Mouse (Mus musculus): Measurements from ENCODE around the gene Gbp5. TPM values are rescaled to one million over a fixed set of nuclear protein-coding genes. Genes with fewer than 3 reads are reported as not detected.
"Not testable (repeated sequence)": the region's sequence is repeated elsewhere in the genome, so short reads cannot be mapped to it uniquely, and the experiment has no call there.

Gbp5 gene
- polyA plus RNA-seq, 2 experiments, result 0.11 to 0.16 TPM

DNA sequence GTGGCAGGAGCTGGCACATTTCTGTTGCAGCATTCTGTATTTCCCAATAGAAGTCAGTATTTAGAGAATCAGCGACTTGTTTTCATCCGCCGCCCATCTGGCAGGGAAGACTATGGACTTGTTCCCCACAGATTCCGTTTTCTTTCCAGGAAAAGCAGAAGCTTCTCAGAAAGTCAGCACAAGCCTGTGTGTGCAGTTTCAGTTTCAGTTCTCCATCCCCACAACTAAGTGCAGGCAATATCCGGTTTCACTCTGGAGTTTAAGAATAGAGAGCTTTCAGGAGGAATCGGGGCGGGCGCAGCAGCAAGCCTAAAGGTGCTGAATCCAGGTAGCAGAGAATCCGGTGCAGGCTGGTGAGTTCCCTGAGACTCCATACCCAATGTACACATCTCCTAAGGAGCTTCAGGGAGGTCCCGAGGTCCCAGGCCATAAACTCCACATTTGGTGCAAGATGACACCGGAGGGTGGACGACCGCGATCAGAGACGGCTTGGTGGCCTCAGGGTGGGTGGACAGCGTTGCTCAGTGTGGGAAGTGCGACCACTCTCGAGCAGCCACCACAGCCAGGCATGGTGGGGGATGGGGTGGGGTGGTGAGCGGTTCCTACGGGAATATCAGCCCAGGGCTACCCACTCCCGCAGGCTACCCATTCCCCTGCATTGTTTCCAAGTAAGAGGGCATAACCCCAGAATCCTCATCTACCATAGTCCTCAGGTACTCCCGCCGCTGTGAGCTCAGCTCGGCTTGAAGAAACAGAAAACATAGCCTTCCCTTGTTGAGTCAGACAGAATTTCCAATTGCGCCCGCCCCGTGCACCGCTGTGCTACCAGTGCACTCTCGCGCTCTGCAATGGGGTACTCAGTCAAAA, 36.5 kb downstream of the Gbp5 start, which contains the start of gene Gbp7:
TSS of gene Gbp7 (plus strand) at position 256 of the 867 bp plus-strand sequence.
- 2% methylated on average over 30 of the region's 30 CpGs for WGBS
- no peak within 1 kb of the TSS for H3K27ac ChIP-seq (replicated peaks; ENCODE audit: low read depth, low read length)

GRCm38 (mm10) chr3:142531595-142531994, 37.8 kb downstream of the Gbp5 start:
- no peak for DNase-seq (ENCODE audit: low spot score)

More for the DNA sequence above, 36.5 kb downstream of the Gbp5 start, which contains the start of gene Gbp7:
- peak within 1 kb of the TSS; percentile 96 for H3K4me2 ChIP-seq (replicated peaks; ENCODE audit: low read depth, low read length, severe bottlenecking)
- DNase-seq (ENCODE audit: low spot score) (peak; percentile 65), ATAC-seq (ENCODE audit: low FRiP score, low read depth) (peak; percentile 76; the same call in 1 of the 2 replicates)
- H3K9ac ChIP-seq (ENCODE audit: low read depth, low read length, severe bottlenecking), result peak within 1 kb of the TSS; percentile 58
- H3K9me3 ChIP-seq (ENCODE audit: control insufficient read depth, low read length), result no peaks in the 10 kb centered on the region
- H3K36me3 ChIP-seq (ENCODE audit: control insufficient read depth, insufficient read depth, low read length), result no peaks in the 10 kb centered on the region
- H3K27me3 ChIP-seq (ENCODE audit: control insufficient read depth, insufficient read depth, low read length), result 0 out of 2 replicates have a peak, but pooled peaks cover 4% of the 10 kb centered on the region
- no peaks in the 10 kb centered on the region for H3K4me1 ChIP-seq (ENCODE audit: control insufficient read depth, insufficient read depth, low read length)
- peak within 1 kb of the TSS; percentile 55 for H3K4me3 ChIP-seq (replicated peaks; ENCODE audit: low read length)
- TF ChIP-seq POLR2A (IDR thresholded peaks at IDR 0.05; ENCODE audit: borderline replicate concordance, extremely low read depth, insufficient read depth, insufficient read length), result no peak

GRCm38 (mm10) chr3:142533185-142533584, 39.4 kb downstream of the Gbp5 start:
- Histone ChIP-seq H3K9me3 (ENCODE audit: control insufficient read depth, low read length) (no peaks in the 10 kb centered on the region), H3K4me1 (ENCODE audit: control insufficient read depth, insufficient read depth, low read length) (no peaks in the 10 kb centered on the region), H3K4me3 (replicated peaks; ENCODE audit: low read length) (no peak overlapping the region), H3K27ac (replicated peaks; ENCODE audit: low read depth, low read length) (no peak overlapping the region), H3K27me3 (ENCODE audit: control insufficient read depth, insufficient read depth, low read length) (0 out of 2 replicates have a peak, but pooled peaks cover 4% of the 10 kb centered on the region), H3K9ac (ENCODE audit: low read depth, low read length, severe bottlenecking) (no peak overlapping the region), H3K36me3 (ENCODE audit: control insufficient read depth, insufficient read depth, low read length) (no peaks in the 10 kb centered on the region), H3K4me2 (replicated peaks; ENCODE audit: low read depth, low read length, severe bottlenecking) (no peak overlapping the region)
- no peak for ATAC-seq (ENCODE audit: low FRiP score, low read depth)
- no peak for TF ChIP-seq POLR2A (IDR thresholded peaks at IDR 0.05; ENCODE audit: borderline replicate concordance, extremely low read depth, insufficient read depth, insufficient read length)
- 85% methylated on average over 3 of the region's 3 CpGs for WGBS
- DNase-seq (ENCODE audit: low spot score), result no peak

More at GRCm38 (mm10) chr3:142531595-142531994, 37.8 kb downstream of the Gbp5 start:
- no peaks in the 10 kb centered on the region for H3K4me1 ChIP-seq (ENCODE audit: control insufficient read depth, insufficient read depth, low read length)
- no peak overlapping the region for H3K27ac ChIP-seq (replicated peaks; ENCODE audit: low read depth, low read length)
- no peak overlapping the region for H3K4me3 ChIP-seq (replicated peaks; ENCODE audit: low read length)
- H3K9ac ChIP-seq (ENCODE audit: low read depth, low read length, severe bottlenecking), result no peak overlapping the region
- H3K9me3 ChIP-seq (ENCODE audit: control insufficient read depth, low read length), result no peaks in the 10 kb centered on the region
- no peak for TF ChIP-seq POLR2A (IDR thresholded peaks at IDR 0.05; ENCODE audit: borderline replicate concordance, extremely low read depth, insufficient read depth, insufficient read length)
- WGBS, result 87% methylated on average over 3 of the region's 3 CpGs
- H3K36me3 ChIP-seq (ENCODE audit: control insufficient read depth, insufficient read depth, low read length), result no peaks in the 10 kb centered on the region
- H3K27me3 ChIP-seq (ENCODE audit: control insufficient read depth, insufficient read depth, low read length), result 0 out of 2 replicates have a peak, but pooled peaks cover 4% of the 10 kb centered on the region
- no peak for ATAC-seq (ENCODE audit: low FRiP score, low read depth)
- no peak overlapping the region for H3K4me2 ChIP-seq (replicated peaks; ENCODE audit: low read depth, low read length, severe bottlenecking)

DNA sequence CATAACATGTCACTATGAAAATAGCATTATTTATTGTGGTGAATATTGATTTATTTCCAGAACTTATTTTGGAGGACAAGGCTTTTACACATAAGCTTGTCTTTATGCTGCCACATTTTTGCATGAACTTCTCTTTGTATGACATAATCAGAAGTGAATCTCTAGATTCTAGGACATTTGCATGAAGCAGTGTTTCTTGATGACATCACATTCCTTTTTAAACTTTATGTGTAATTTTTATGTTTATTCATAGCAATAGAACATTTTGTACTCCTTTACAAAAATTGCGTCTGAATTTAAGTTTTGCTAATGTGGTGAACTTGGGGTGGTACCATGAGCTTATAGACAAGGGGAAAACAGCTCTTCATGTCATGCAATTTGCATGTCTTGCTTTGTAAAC, 41.9 kb downstream of the Gbp5 start:
- H3K4me1 ChIP-seq (ENCODE audit: control insufficient read depth, insufficient read depth, low read length), result no peaks in the 10 kb centered on the region
- H3K9me3 ChIP-seq (ENCODE audit: control insufficient read depth, low read length), result no peaks in the 10 kb centered on the region
- H3K27me3 ChIP-seq (ENCODE audit: control insufficient read depth, insufficient read depth, low read length), result 0 out of 2 replicates have a peak, but pooled peaks cover 4% of the 10 kb centered on the region
- no peak overlapping the region for H3K4me3 ChIP-seq (replicated peaks; ENCODE audit: low read length)
- H3K9ac ChIP-seq (ENCODE audit: low read depth, low read length, severe bottlenecking), result no peak overlapping the region
- DNase-seq (ENCODE audit: low spot score) (no peak), ATAC-seq (ENCODE audit: low FRiP score, low read depth) (no peak)
- no peak for TF ChIP-seq POLR2A (IDR thresholded peaks at IDR 0.05; ENCODE audit: borderline replicate concordance, extremely low read depth, insufficient read depth, insufficient read length)
- H3K36me3 ChIP-seq (ENCODE audit: control insufficient read depth, insufficient read depth, low read length), result no peaks in the 10 kb centered on the region
- H3K4me2 ChIP-seq (replicated peaks; ENCODE audit: low read depth, low read length, severe bottlenecking), result no peak overlapping the region
- no peak overlapping the region for H3K27ac ChIP-seq (replicated peaks; ENCODE audit: low read depth, low read length)
- 64% methylated on average over 1 of the region's 1 CpGs for WGBS

- DNase-seq (ENCODE audit: low spot score), result no peak
Observed at GRCm38 (mm10) chr3:142541391-142541790, 47.6 kb downstream of the Gbp5 start.

GRCm38 (mm10) chr3:142542776-142543175, 49.0 kb downstream of the Gbp5 start:
- ATAC-seq (ENCODE audit: low FRiP score, low read depth), result not testable (repeated sequence)
- WGBS, result 80% methylated on average over 12 of the region's 12 CpGs

More at GRCm38 (mm10) chr3:142541391-142541790, 47.6 kb downstream of the Gbp5 start:
- no peak for ATAC-seq (ENCODE audit: low FRiP score, low read depth)
- H3K4me1 ChIP-seq (ENCODE audit: control insufficient read depth, insufficient read depth, low read length), result no peaks in the 10 kb centered on the region
- no peak overlapping the region for H3K9ac ChIP-seq (ENCODE audit: low read depth, low read length, severe bottlenecking)
- H3K27me3 ChIP-seq (ENCODE audit: control insufficient read depth, insufficient read depth, low read length), result no peaks in the 10 kb centered on the region
- no peak for TF ChIP-seq POLR2A (IDR thresholded peaks at IDR 0.05; ENCODE audit: borderline replicate concordance, extremely low read depth, insufficient read depth, insufficient read length)
- H3K4me3 ChIP-seq (replicated peaks; ENCODE audit: low read length), result no peak overlapping the region
- H3K27ac ChIP-seq (replicated peaks; ENCODE audit: low read depth, low read length), result no peak overlapping the region
- 84% methylated on average over 6 of the region's 6 CpGs for WGBS
- H3K4me2 ChIP-seq (replicated peaks; ENCODE audit: low read depth, low read length, severe bottlenecking), result no peak overlapping the region
- no peaks in the 10 kb centered on the region for H3K9me3 ChIP-seq (ENCODE audit: control insufficient read depth, low read length)
- no peaks in the 10 kb centered on the region for H3K36me3 ChIP-seq (ENCODE audit: control insufficient read depth, insufficient read depth, low read length)

More at GRCm38 (mm10) chr3:142542776-142543175, 49.0 kb downstream of the Gbp5 start:
- H3K4me2 ChIP-seq (replicated peaks; ENCODE audit: low read depth, low read length, severe bottlenecking); DNase-seq (ENCODE audit: low spot score); H3K27me3 ChIP-seq (ENCODE audit: control insufficient read depth, insufficient read depth, low read length); H3K27ac ChIP-seq (replicated peaks; ENCODE audit: low read depth, low read length); H3K9me3 ChIP-seq (ENCODE audit: control insufficient read depth, low read length); H3K36me3 ChIP-seq (ENCODE audit: control insufficient read depth, insufficient read depth, low read length); H3K4me3 ChIP-seq (replicated peaks; ENCODE audit: low read length); H3K4me1 ChIP-seq (ENCODE audit: control insufficient read depth, insufficient read depth, low read length); H3K9ac ChIP-seq (ENCODE audit: low read depth, low read length, severe bottlenecking): not testable (repeated sequence)

Measured in limb, embryonic 14.5 days (tissue).